Mouse (Mus musculus): ENCODE data around the gene Epn1. TPM values are rescaled to one million over a fixed set of nuclear protein-coding genes. Genes with fewer than 3 reads are reported as not detected.
"Not testable (repeated sequence)": the region's sequence is repeated elsewhere in the genome, so short reads cannot be mapped to it uniquely, and the experiment has no call there.

The Epn1 gene
- polyA plus RNA-seq, 1 experiment, result 687 TPM

DNA sequence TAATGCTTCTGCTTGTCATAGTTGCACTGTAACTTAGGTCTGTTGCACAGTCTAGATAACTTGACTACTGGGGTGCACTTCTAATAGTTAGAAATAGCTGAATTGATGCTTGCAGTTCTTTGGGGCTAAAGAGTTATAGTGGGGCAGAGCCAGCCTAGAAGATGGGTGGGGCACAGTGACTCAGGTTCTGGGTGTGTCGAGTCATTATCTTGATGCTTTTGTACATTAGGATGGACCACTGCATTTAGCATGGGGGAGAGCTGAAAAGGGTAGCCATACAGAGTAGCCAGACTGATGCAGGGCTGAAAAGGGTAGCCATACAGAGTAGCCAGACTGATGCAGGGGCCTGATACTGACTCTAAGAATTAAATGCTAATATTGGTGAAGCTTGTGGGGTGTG is 6.4 kb upstream of the Epn1 start:
- H3K9me3 ChIP-seq, result no peaks in the 10 kb centered on the region
- no peak overlapping the region for H3K4me3 ChIP-seq (replicated peaks)
- no peaks in the 10 kb centered on the region for H3K27me3 ChIP-seq (replicated peaks)
- peaks cover 98% of the 10 kb centered on the region for H3K36me3 ChIP-seq (replicated peaks; ENCODE audit: low read length)
- H3K4me1 ChIP-seq, result peaks cover 69% of the 10 kb centered on the region
- TF ChIP-seq GATA1 (IDR thresholded peaks at IDR 0.05; ENCODE audit: borderline replicate concordance, low read length), result no peak

DNA sequence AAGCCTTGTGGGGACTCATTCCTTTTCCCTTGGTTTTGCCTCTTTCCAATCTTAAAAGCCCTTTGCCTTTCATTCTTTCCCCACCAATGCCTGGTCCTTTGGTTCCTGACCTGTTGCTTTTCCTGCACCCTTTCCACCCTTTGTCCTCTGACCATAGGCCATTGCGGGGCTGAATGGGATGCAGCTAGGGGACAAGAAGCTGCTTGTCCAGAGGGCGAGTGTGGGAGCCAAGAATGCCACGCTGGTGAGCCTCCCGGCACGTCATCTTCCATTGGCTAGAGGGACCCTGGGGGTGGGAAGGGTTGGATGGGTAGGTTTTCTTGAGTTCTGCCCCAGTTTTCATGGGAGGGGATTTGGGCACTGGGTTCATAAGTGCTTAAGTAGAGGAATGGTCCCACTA is 5.1 kb upstream of the Epn1 start:
- no peaks in the 10 kb centered on the region for H3K9me3 ChIP-seq
- H3K36me3 ChIP-seq (replicated peaks; ENCODE audit: low read length), result peaks cover 91% of the 10 kb centered on the region
- H3K4me3 ChIP-seq (replicated peaks), result no peak overlapping the region
- H3K27me3 ChIP-seq (replicated peaks), result no peaks in the 10 kb centered on the region
- peaks cover 67% of the 10 kb centered on the region for H3K4me1 ChIP-seq
- TF ChIP-seq GATA1 (IDR thresholded peaks at IDR 0.05; ENCODE audit: borderline replicate concordance, low read length) (no peak), FLI1 (IDR thresholded peaks at IDR 0.05; ENCODE audit: low read length) (no peak)

DNA sequence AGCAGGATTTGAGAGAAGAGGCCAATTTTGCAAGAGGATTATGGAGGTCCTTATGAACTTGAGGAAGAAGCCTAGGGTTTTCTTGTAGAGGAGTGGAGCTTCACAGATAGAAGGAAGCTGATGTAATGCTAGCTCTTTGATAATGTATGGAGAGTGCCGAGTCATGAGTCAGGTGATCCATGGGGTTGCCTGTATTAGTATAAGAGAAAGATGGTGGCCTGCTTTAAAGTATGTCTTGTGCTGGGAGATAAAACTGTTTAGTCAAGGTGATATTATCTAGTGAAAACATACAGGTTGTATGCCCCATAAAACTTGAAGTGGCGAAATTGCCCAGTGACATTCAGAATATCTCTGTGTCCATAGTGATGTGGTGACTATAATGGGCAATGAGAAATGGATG is 3.1 kb upstream of the Epn1 start:
- Histone ChIP-seq H3K4me3 (replicated peaks) (no peak overlapping the region), H3K27me3 (replicated peaks) (no peaks in the 10 kb centered on the region), H3K4me1 (peaks cover 60% of the 10 kb centered on the region), H3K9me3 (no peaks in the 10 kb centered on the region), H3K36me3 (replicated peaks; ENCODE audit: low read length) (peaks cover 73% of the 10 kb centered on the region)
- TF ChIP-seq FLI1 (IDR thresholded peaks at IDR 0.05; ENCODE audit: low read length), result no peak
- TF ChIP-seq GATA1 (IDR thresholded peaks at IDR 0.05; ENCODE audit: borderline replicate concordance, low read length), result no peak

DNA sequence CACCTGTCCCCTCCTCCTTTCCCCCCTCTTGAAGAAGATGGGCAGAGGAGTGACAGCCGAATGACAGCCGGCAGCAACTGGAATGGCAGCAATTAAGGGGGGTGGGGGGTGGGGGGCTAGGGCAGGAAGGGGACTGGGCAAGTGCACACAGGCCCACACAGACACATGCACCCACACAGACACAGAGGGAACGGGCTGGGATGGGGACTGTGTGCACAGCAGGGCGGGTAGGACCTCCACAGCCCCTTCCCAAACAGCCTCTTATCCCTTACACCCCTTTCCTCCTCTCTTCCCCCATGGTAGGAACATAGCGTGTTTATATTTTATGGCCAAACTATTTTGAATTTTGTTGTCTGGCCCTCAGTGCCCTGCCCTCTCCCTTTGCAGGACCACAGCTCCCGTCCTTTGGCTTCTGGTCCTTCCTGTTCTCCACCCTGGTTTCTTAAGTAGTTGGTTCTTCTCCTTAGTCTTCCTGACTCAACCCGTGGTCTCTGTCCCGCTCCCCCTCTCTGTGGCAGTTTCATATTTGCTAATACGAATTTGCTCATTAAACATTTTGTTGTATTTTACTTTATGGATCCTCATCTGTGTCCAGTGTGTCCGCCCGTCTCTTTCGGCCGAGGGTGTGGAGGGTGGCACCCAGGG is 548 bp upstream of the Epn1 start:
- H3K36me3 ChIP-seq (replicated peaks; ENCODE audit: low read length), result peaks cover 70% of the 10 kb centered on the region

DNA sequence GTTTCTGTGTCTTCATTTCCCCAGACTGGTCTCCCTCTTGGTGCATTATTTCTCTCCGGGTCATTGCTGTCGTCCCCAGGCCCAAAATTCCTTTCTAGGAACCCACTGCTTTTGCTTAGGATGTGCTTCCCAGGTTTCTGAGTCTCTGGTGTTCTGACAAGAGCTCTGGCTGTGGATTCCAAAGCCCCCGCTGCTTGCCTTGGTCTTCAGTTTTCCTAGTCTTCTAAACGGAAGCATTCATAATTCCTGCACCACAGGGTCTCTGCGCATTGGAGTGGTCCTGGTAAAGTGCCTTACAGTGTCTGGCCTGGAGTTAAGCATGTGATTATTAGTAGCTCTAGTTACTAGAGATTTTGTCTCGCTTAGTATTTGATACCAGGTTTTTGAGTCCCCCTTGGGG is 780 bp downstream of the Epn1 start:
- TF ChIP-seq GATA1 (IDR thresholded peaks at IDR 0.05; ENCODE audit: borderline replicate concordance, low read length) (no peak), FLI1 (IDR thresholded peaks at IDR 0.05; ENCODE audit: low read length) (no peak)
- H3K36me3 ChIP-seq (replicated peaks; ENCODE audit: low read length), result peaks cover 70% of the 10 kb centered on the region
- no peaks in the 10 kb centered on the region for H3K27me3 ChIP-seq (replicated peaks)
- no peaks in the 10 kb centered on the region for H3K9me3 ChIP-seq
- peak overlapping the region; percentile 98 for H3K4me3 ChIP-seq (replicated peaks)
- H3K4me1 ChIP-seq, result peaks cover 65% of the 10 kb centered on the region

More for the DNA sequence above, 548 bp upstream of the Epn1 start:
- Histone ChIP-seq H3K4me1 (peaks cover 61% of the 10 kb centered on the region), H3K4me3 (replicated peaks) (peak overlapping the region; percentile 98)
- not testable (repeated sequence) for H3K9me3 ChIP-seq; H3K27me3 ChIP-seq (replicated peaks)

DNA sequence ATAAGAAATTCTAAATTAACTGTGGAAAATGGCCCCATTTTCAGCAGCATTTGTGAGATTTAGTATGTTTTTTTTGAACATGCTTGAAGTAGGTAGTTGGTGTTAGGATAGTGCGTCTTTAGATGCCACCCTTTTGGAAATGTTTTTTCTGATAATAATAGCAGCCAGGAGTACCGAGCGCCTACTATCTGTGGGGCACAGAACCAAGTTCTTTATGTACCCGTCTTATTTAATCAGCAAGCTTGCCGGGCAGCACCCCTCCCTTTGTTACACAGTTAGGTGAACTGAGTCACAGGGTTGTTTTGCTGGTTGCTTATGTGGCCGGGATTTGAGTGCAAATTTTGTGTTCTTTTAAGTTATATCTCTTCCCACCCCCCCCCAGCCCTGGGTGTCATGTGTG is 1.2 kb downstream of the Epn1 start:
- H3K27me3 ChIP-seq (replicated peaks), result no peaks in the 10 kb centered on the region
- peaks cover 67% of the 10 kb centered on the region for H3K4me1 ChIP-seq
- H3K36me3 ChIP-seq (replicated peaks; ENCODE audit: low read length), result peaks cover 71% of the 10 kb centered on the region
- peak overlapping the region; percentile 98 for H3K4me3 ChIP-seq (replicated peaks)
- H3K9me3 ChIP-seq, result no peaks in the 10 kb centered on the region
- TF ChIP-seq FLI1 (IDR thresholded peaks at IDR 0.05; ENCODE audit: low read length) (no peak), GATA1 (IDR thresholded peaks at IDR 0.05; ENCODE audit: borderline replicate concordance, low read length) (no peak)

DNA sequence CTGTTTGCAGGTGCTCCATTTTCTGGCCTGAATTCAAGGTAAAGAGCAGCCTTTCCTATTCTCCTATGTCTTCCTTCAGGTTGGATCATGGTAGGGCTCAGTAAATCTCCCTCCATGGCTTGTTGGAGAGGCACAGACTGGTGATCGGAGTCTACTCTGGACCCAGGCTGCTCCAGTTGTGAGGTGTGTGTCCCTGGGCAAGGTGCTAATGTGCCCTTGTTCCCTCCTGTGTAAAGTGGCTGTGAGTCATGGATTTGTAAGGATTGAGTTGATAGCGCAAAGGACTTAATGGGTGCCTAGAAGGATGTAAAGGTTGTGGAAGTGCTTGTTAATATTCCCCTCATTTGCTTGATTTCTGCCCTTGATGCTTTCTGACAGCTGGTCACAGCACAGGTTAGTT is 1.9 kb downstream of the Epn1 start:
- Histone ChIP-seq H3K4me3 (replicated peaks) (peak overlapping the region; percentile 98), H3K36me3 (replicated peaks; ENCODE audit: low read length) (peaks cover 71% of the 10 kb centered on the region), H3K4me1 (peaks cover 64% of the 10 kb centered on the region), H3K9me3 (no peaks in the 10 kb centered on the region), H3K27me3 (replicated peaks) (no peaks in the 10 kb centered on the region)
- TF ChIP-seq FLI1 (IDR thresholded peaks at IDR 0.05; ENCODE audit: low read length) (no peak), GATA1 (IDR thresholded peaks at IDR 0.05; ENCODE audit: borderline replicate concordance, low read length) (no peak)

DNA sequence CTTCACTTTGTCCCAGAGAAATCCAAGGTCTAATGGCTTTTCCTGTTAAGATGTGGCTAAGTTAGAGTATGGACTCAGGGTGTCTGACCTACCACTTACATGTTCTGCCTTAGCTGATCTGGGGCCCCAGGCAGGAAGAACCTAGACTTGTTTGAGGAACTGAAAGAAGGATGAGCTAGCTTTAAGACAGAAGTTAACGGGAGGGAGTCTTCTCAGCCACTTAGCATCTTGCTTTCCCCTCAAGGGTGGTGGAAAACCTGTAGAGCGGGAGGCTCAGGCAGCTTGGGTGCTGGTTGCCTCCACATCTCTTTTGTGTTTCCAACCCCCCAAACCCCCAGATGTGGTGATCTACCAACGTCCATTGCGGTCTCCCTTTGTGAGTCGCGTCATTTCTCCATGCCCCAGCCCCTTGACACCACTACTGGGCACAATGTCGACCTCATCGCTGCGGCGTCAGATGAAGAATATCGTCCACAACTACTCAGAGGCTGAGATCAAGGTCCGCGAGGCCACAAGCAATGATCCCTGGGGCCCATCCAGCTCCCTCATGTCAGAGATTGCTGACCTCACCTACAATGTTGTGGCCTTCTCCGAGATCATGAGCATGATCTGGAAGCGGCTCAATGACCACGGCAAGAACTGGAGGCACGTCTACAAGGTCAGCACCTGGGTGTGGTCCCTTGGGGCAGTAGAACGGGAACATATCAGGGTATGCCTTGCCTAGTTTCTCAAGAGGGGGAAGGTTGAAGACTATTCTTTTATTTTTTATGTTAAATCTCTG is 3.5 kb downstream of the Epn1 start:
- Histone ChIP-seq H3K4me3 (replicated peaks) (peak overlapping the region; percentile 73), H3K27me3 (replicated peaks) (no peaks in the 10 kb centered on the region), H3K4me1 (peaks cover 69% of the 10 kb centered on the region), H3K9me3 (no peaks in the 10 kb centered on the region), H3K36me3 (replicated peaks; ENCODE audit: low read length) (peaks cover 71% of the 10 kb centered on the region)
- no peak for TF ChIP-seq GATA1 (IDR thresholded peaks at IDR 0.05; ENCODE audit: borderline replicate concordance, low read length)
- TF ChIP-seq FLI1 (IDR thresholded peaks at IDR 0.05; ENCODE audit: low read length), result no peak

DNA sequence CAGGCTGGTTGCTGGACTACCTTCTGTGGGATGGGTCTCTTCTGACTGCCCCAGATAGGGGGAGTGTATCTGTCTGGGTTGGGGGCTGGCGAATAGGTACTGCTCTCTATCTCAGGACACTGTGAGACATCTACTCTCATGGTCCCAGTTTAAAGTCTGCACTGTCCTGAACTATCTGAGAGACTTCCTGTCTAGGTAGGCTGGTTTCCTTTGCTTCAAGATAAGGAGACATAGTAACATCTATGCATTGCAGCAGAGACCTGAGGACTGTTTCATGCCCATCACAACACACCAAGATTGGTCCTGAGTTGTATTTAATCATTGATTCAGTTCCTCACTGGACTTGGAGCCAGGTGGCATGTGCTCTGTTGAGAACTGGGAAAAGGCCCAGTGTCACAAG is 5.5 kb downstream of the Epn1 start:
- H3K4me3 ChIP-seq (replicated peaks), result no peak overlapping the region
- H3K27me3 ChIP-seq (replicated peaks), result no peaks in the 10 kb centered on the region
- no peaks in the 10 kb centered on the region for H3K9me3 ChIP-seq
- H3K4me1 ChIP-seq, result peaks cover 70% of the 10 kb centered on the region
- peaks cover 83% of the 10 kb centered on the region for H3K36me3 ChIP-seq (replicated peaks; ENCODE audit: low read length)
- TF ChIP-seq FLI1 (IDR thresholded peaks at IDR 0.05; ENCODE audit: low read length) (no peak), GATA1 (IDR thresholded peaks at IDR 0.05; ENCODE audit: borderline replicate concordance, low read length) (no peak)

DNA sequence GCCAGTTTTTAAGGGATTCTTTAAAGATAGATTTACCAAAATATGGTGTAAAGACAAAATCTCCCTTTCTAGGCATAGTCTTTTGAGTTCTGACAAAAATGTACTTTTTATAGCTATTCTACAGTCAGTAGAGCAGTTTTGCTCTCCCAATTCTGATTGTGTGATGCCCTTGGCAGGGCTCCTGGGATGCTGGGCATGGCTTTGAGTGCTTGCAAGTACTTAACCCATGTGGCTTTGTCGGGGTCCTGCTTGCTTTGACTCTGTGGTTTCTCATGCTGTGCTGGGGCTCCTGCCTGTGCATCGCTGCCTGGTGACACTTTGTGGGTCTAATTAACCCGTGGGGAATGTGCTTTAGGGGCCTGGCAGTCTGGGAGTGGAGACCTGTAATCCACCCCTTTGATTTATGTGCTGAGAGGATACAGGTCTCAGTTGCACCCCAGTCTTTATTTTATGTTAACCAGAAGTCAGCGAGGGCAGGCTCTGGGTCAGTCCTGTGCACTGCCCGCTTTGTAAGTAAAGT is 6.9 kb downstream of the Epn1 start:
- Histone ChIP-seq H3K36me3 (replicated peaks; ENCODE audit: low read length) (peaks cover 95% of the 10 kb centered on the region), H3K4me1 (peaks cover 74% of the 10 kb centered on the region), H3K27me3 (replicated peaks) (no peaks in the 10 kb centered on the region), H3K9me3 (no peaks in the 10 kb centered on the region), H3K4me3 (replicated peaks) (no peak overlapping the region)
- TF ChIP-seq GATA1 (IDR thresholded peaks at IDR 0.05; ENCODE audit: borderline replicate concordance, low read length) (no peak), FLI1 (IDR thresholded peaks at IDR 0.05; ENCODE audit: low read length) (no peak)

All from megakaryocyte, embryonic 14.5 days (primary cell).